Mouse (Mus musculus) olfactory bulb, adult 2 months (tissue): ENCODE results near the gene Comtd1. TPM values are rescaled to one million over a fixed set of nuclear protein-coding genes. Genes with fewer than 3 reads are reported as not detected.

Source experiments
- H3K27ac ChIP-seq: fragments of 200-500 bp; 2 replicates; pipeline ENCODE4 v1.5.1; 2012; ENCODE audit warnings: low read depth, low read length; ENCODE audit not compliant: insufficient read depth
- H3K4me1 ChIP-seq: fragments of 200-500 bp; 2 replicates; pipeline ENCODE4 v1.6.1; 2012; ENCODE audit warnings: low read length; ENCODE audit not compliant: control insufficient read depth, insufficient read depth
- H3K4me3 ChIP-seq: fragments of 200-500 bp; 2 replicates; pipeline ENCODE4 v1.5.1; 2012; ENCODE audit warnings: mild to moderate bottlenecking, low read depth, low read length, moderate library complexity; ENCODE audit not compliant: insufficient read depth
- CTCF ChIP-seq: fragments of 200-500 bp; IDR thresholded peaks from 2 replicates; pipeline ENCODE4 v1.5.1; 2012; ENCODE audit warnings: low read depth, mild to moderate bottlenecking, low read length, moderate library complexity; ENCODE audit not compliant: insufficient read depth
- POLR2A ChIP-seq: fragments of 200-500 bp; IDR thresholded peaks from 2 replicates; pipeline ENCODE4 v1.6.1; 2012; ENCODE audit warnings: mild to moderate bottlenecking, low read depth, low read length, moderate library complexity; ENCODE audit not compliant: insufficient read depth
- WGBS: fragments of 180-500 bp; shearing (Covaris S2); methylation state at CpG from one replicate; pipeline ENCODE4 v1.1.7; 2018; 5-methylcytosine and 5-hydroxymethylcytosine counted together
- polyA plus RNA-seq: library from polyadenylated mRNA; stranded (reverse); fragments of >200 nt; gene quantifications from 2 replicates; pipeline ENCODE4 v1.2.4, GENCODE M21; 2012; ENCODE audit warnings: low replicate concordance; ENCODE audit not compliant: missing spikeins, insufficient read depth, insufficient read length

Comtd1 gene
- polyA plus RNA-seq, 1 experiment = not detected

- peak; percentile 39; the same call in 1 of the 2 replicates for TF ChIP-seq CTCF
- no peak for TF ChIP-seq POLR2A
- Histone ChIP-seq H3K27ac (no peak overlapping the region), H3K4me3 (no peak overlapping the region), H3K4me1 (peaks cover 7% of the 10 kb centered on the region)
- WGBS = 6% methylated on average over 17 of the region's 17 CpGs
Measured at GRCm38 (mm10) chr14:21853456-21854109, 4.8 kb upstream of the Comtd1 start.

GRCm38 (mm10) chr14:21851996-21852791 is 3.4 kb upstream of the Comtd1 start:
- no peak overlapping the region for H3K27ac ChIP-seq

DNA sequence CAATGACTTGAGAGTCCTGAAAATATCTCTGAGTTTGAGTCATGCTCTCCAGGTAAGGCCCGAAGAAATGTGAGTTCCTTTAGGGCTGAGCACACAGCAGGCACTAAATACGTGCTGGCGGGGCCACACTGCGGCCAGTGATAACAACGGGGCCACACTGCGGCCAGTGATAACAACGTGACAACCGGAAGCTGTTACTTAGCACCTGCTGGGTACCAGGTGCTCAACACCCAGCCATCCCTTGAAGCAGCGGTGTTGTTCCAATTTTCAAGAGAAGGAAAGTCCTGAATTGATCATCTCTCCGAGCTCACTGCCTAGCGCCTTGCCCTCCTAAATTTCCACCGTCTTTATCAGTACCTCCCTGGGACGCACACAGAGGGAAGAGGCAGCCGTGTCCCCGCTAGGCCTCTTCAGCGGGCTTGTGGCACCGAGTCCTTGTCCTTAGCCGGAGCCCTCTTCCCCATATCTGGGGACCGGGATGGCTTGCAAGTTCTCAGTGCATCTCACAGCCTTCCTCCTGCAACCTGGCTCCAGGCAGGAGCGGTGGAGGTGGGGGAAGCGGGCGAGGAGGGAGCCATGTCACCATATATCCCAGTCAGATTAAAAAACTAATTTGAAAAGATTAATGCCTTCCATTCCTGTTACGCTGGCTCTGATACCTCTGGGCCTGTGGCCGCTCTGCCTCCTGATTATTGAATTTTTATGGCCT is 1.8 kb upstream of the Comtd1 start:
- Histone ChIP-seq H3K4me1 (peaks cover 20% of the 10 kb centered on the region), H3K27ac (no peak overlapping the region), H3K4me3 (no peak overlapping the region)
- no peak for TF ChIP-seq CTCF
- TF ChIP-seq POLR2A = no peak
- WGBS = 94% methylated on average over 24 of the region's 24 CpGs

More at GRCm38 (mm10) chr14:21851996-21852791, 3.4 kb upstream of the Comtd1 start:
- Histone ChIP-seq H3K4me3 (no peak overlapping the region), H3K4me1 (peaks cover 17% of the 10 kb centered on the region)
- TF ChIP-seq POLR2A = no peak
- TF ChIP-seq CTCF = no peak
- 75% methylated on average over 16 of the region's 16 CpGs for WGBS

GRCm38 (mm10) chr14:21849524-21850418 is 994 bp upstream of the Comtd1 start:
- no peak overlapping the region for H3K4me3 ChIP-seq
- peaks cover 20% of the 10 kb centered on the region for H3K4me1 ChIP-seq
- WGBS = 88% methylated on average over 13 of the region's 13 CpGs
- no peak overlapping the region for H3K27ac ChIP-seq
- TF ChIP-seq POLR2A (no peak), CTCF (no peak)

DNA sequence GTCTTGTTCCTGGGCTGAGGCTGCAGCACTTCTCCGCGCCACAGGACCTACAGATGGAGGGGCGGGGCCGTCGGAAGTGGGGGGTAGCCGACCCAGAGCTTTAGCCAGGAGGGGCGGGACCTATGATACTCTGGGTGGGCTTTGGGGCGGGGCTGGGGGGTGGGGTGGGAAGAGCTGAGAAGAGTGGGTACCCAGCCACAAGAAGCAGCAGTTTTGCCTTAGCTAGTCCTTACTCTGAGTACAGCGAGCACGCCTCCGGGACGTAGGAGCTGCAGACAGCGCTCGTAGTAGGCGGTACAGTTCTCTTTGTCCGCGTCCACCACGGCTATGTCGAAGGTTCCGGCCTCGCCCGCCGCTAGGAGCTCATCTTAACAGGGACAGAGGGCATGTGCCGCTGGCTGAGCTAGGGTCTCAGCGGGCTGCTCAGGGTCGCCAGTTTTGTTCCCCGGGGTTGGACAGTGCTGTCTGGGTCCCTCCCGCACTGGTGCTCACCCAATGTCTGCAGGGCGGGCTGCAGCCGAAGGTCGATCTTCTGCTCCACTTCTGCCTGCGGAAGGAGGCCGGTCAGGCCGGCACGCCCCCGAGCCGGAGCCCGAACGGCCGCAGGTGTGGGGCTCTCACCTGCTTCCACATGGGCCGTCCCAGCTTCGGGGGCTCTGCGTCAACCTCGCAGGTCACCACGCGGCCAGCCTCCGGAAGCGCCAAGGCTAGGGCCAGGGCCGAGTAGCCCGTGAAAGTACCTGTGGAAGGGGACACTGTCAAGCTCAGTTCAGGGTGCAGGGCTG is 1.2 kb downstream of the Comtd1 start:
- peak overlapping the region; percentile 93 for H3K4me3 ChIP-seq
- 1% methylated on average over 50 of the region's 50 CpGs for WGBS
- H3K4me1 ChIP-seq = peaks cover 13% of the 10 kb centered on the region; the same call in 1 of the 2 replicates
- H3K27ac ChIP-seq = no peak overlapping the region
- TF ChIP-seq CTCF (no peak), POLR2A (no peak)

GRCm38 (mm10) chr14:21846827-21847380 is 1.9 kb downstream of the Comtd1 start:
- Histone ChIP-seq H3K4me3 (no peak overlapping the region), H3K4me1 (peaks cover 13% of the 10 kb centered on the region; the same call in 1 of the 2 replicates), H3K27ac (no peak overlapping the region)
- TF ChIP-seq POLR2A = no peak
- TF ChIP-seq CTCF = no peak
- WGBS = 40% methylated on average over 10 of the region's 10 CpGs

GRCm38 (mm10) chr14:21843263-21843662 is 5.5 kb downstream of the Comtd1 start:
- no peak for TF ChIP-seq POLR2A
- TF ChIP-seq CTCF = no peak
- H3K4me1 ChIP-seq = peaks cover 13% of the 10 kb centered on the region; the same call in 1 of the 2 replicates
- H3K27ac ChIP-seq = no peak overlapping the region
- no peak overlapping the region for H3K4me3 ChIP-seq
- 77% methylated on average over 6 of the region's 6 CpGs for WGBS
